Mouse (Mus musculus) embryonic fibroblast, embryonic 13.5 days (primary cell): ENCODE results near the gene Dmbx1.

Experiments
- CTCF ChIP-seq: IDR thresholded peaks from 2 replicates; pipeline ENCODE4 v1.5.1; 2011; ENCODE audit warnings: mild to moderate bottlenecking, control low read depth, low read length, moderate library complexity, borderline replicate concordance; ENCODE audit not compliant: insufficient read depth
- POLR2A ChIP-seq: IDR thresholded peaks from 2 replicates; pipeline ENCODE4 v1.6.1; 2011; ENCODE audit warnings: low read depth, mild to moderate bottlenecking, control low read depth, low read length, moderate library complexity

- TF ChIP-seq CTCF: no peak
- no peak for TF ChIP-seq POLR2A
Observed at GRCm38 (mm10) chr4:115878216-115878678, 61.5 kb downstream of the Dmbx1 start.
